Mouse (Mus musculus): ENCODE results near the gene Cnmd. TPM values are rescaled to one million over a fixed set of nuclear protein-coding genes. Genes with fewer than 3 reads are reported as not detected.

The Cnmd gene
- total RNA-seq (2015; ENCODE audit: low replicate concordance) (2.9 TPM in 1 of 2 replicates, not detected in the other), total RNA-seq (2017; ENCODE audit: low replicate concordance) (2.4 TPM in 1 of 2 replicates, not detected in the other)

DNA sequence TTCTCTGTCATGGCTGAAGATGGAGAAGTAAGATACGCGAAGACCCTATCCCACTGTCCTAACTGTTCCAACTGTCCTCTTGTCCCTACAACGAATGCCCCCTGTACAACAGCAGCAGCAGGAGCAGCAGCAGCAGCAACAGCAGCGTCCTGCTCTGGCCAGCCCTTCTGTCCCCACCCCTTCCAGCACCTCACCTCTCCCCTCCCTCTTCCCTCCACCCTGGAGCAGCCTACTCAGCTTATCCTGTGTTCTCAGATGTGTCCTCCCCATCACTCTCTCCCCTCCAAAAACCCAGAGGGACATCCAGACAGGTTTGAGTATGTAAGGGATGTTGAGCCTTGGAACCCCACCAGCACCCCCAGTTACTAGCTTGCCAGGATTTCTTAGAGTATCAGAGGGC lies at the start of gene Cnmd:
Gene Cnmd (minus strand): TSS at position 170 of the 400 bp plus-strand sequence.
- no peak for ATAC-seq (replicated peaks; ENCODE audit: low FRiP score, poor library complexity, severe bottlenecking)

DNA sequence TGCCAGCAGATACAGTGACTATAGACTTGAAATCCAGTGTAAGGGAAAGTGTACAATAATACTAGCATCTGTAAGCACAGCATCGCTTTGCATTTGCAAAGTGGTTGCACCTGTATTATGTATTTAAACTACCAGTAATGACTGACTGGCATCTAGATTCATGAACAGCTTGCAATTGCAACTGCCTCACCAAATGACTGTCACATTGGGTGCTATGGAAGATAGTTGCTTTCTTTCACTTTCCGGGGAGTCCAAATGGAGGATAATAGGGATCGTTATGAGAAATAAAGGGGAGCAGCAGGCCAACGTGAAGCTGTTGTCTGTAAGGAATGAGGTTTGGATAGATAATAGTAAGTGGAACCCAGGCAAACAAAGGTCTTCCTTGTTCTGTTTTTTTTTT lies 49.3 kb upstream of the Cnmd start:
- ATAC-seq (replicated peaks; ENCODE audit: low FRiP score, poor library complexity, severe bottlenecking), result no peak

- no peak for ATAC-seq (replicated peaks; ENCODE audit: low FRiP score, poor library complexity, severe bottlenecking)
Observed at GRCm38 (mm10) chr14:79703523-79704172, 41.7 kb upstream of the Cnmd start.

GRCm38 (mm10) chr14:79701606-79702005 lies 39.6 kb upstream of the Cnmd start:
- no peak for ATAC-seq (replicated peaks; ENCODE audit: low FRiP score, poor library complexity, severe bottlenecking)

DNA sequence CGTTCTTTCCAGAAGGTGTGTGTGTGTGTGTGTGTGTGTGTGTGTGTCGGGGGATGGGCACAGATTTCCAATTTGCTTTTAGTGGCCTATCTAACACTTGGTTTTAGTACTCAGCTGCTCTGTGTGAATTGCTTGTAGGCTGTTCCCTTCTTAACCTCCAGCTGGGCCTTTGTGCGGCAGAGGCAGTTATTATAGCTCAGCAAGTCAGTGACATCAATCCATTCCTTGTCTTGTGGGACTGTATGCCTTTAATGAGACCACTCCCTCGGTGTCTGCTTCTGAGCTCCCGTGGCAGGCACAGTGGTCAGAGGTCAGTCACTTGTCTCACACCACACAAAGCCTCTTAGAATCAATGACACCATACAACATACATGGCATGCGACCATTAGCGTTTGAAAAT lies 39.1 kb upstream of the Cnmd start:
- ATAC-seq (replicated peaks; ENCODE audit: low FRiP score, poor library complexity, severe bottlenecking), result no peak

DNA sequence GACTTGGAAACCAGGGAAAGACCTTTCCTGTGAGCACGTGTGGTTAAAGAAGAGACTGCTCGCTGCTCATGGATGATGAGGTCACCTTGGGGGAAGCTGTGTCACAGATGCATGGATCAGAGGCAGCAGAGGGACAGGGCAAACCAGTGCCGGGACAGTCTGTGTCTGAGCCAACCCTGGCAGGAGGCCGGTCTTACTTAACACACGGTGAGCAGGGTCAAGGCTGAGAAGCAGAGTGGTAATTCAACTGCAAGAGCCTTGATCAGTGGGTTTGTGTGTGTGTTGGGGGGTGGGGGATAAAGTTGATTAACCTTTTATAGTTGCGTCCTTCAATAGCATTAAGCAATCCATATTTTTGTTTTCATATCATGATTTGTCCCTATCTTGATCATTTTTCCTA lies 37.4 kb upstream of the Cnmd start:
- no peak for ATAC-seq (replicated peaks; ENCODE audit: low FRiP score, poor library complexity, severe bottlenecking)

DNA sequence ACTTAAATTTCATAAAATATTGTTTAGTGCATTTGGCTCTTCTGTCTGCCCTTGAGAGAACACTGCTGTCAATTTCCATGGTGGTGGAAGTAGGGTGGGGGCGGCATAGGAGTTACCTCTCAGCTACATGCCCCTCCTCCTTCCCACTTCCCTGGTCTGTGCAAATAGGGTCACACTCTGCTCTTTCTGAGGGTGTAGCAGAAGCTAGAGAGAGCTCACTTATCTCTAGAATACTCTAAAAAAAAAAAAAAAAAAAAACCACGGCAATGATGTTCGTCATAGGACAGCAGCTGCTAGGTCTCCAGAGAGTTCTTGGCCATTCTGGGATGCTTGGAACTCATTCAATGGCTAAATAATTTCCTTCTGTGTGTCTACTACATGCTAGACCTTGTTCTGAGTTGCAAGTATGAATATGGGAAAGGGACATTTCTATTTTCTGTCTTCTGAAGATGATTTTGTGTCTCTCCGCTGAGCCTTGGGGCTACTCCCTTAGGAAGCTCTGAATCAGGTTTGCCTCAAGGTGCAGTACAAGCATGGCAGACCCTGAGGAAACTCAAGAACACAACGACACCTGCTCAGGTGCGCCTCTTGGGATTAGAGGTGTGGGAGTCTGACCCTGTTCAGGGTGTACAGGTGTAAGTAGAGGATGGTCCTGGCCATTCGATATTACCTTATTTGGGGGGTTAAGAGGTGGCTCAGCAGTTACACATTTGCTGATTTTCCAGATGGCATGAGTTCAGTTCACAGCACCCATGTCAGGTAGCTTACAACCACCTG lies 28.3 kb upstream of the Cnmd start:
- ATAC-seq (replicated peaks; ENCODE audit: low FRiP score, poor library complexity, severe bottlenecking), result no peak

- ATAC-seq (replicated peaks; ENCODE audit: low FRiP score, poor library complexity, severe bottlenecking), result no peak
Observed at GRCm38 (mm10) chr14:79680652-79681051, 18.7 kb upstream of the Cnmd start.

- ATAC-seq (replicated peaks; ENCODE audit: low FRiP score, poor library complexity, severe bottlenecking), result no peak
Observed at GRCm38 (mm10) chr14:79677891-79678687, 16.1 kb upstream of the Cnmd start.

- ATAC-seq (replicated peaks; ENCODE audit: low FRiP score, poor library complexity, severe bottlenecking), result no peak
Observed at GRCm38 (mm10) chr14:79677108-79677753, 15.3 kb upstream of the Cnmd start.

DNA sequence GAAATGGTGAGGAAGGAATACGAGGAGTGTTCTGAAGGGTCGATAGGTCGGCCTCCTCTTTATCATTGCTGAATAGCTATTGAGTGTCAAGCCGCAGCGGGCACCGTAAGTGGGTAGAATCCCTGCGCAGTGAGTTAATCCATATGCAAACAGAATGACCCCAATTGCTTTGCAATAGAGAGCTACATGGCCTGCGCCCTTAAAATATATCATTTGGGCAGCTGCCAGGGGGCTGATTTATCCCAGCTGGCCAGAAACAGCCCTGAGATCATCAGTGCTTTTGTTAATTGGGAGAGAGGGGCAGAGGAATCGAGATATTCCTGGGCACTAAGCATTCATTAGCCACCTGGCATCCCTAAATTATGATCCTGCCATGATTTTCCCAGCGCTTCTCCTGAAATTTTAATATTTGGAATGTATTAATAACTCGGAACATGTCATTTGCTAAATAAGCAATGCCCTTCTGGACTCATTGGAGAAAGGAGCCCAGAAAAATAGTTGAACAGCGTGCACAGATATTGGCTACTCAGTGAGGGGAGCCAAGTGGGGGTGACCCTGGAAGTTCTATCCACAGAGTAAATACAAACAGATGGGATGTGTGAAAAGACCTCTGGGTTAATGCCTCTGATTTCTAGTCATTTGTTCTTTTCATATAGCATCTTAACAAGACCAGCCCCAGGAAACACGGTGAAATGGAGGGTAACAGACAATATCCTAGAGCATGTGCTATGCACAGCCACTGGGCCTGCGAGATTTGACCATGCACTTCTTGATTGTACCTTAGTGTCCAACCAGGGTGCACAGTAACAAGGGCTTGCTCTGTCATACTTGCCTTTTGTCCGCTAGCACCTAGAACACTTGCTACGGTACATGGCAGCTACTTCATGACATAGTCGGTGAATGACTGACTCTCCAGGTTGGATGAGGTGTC lies 11.4 kb upstream of the Cnmd start:
- no peak for ATAC-seq (replicated peaks; ENCODE audit: low FRiP score, poor library complexity, severe bottlenecking)

GRCm38 (mm10) chr14:79672567-79672966 lies 10.6 kb upstream of the Cnmd start:
- no peak for ATAC-seq (replicated peaks; ENCODE audit: low FRiP score, poor library complexity, severe bottlenecking)

- no peak for ATAC-seq (replicated peaks; ENCODE audit: low FRiP score, poor library complexity, severe bottlenecking)
Observed at GRCm38 (mm10) chr14:79671008-79671407, 9.0 kb upstream of the Cnmd start.

DNA sequence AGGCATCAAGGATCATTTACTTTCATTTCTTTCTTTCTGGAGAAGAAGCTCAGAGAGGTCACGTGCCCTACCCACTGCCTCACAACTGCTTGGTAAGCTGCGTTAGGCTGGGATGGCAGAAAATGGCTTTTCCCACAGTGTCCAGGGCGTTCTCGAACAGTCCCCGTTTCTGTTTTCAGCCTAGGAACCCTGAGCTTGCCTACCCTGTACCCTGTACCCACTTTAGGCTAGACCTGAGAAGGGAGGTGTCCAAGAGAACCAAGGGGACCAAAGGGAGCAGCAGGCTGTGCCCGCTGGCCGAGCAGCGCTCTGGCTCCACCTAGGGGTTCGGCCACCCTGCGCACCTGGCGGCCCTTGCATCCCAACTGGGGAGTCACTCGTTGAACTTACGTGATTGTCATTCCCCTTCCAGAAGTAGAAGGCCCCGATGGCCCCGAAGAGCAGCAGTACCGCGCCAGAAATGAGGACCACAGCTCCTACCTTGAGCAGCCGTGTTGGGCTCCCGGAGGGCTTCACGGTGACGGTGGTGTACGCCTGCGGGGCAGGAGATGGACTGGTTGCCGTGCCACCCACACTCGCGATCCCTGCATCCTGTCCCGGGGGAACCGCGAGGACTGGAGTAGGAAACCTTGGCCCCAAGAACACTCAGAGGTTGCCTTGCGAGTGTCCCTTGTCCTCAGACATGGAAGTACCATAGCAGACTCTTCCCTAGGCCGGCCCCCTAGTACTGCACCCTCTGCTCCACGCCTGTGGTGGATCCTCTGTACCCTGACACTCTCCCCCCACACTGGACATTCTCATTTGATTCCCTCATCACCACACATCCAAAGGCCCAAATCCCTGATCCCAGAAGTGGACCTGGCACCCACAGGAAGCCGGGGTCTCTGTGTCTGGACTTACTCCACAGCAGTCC lies 709 bp downstream of the Cnmd start:
- ATAC-seq (replicated peaks; ENCODE audit: low FRiP score, poor library complexity, severe bottlenecking), result peak; percentile 77

- ATAC-seq (replicated peaks; ENCODE audit: low FRiP score, poor library complexity, severe bottlenecking), result no peak
Observed at GRCm38 (mm10) chr14:79660467-79660866, 1.5 kb downstream of the Cnmd start.

DNA sequence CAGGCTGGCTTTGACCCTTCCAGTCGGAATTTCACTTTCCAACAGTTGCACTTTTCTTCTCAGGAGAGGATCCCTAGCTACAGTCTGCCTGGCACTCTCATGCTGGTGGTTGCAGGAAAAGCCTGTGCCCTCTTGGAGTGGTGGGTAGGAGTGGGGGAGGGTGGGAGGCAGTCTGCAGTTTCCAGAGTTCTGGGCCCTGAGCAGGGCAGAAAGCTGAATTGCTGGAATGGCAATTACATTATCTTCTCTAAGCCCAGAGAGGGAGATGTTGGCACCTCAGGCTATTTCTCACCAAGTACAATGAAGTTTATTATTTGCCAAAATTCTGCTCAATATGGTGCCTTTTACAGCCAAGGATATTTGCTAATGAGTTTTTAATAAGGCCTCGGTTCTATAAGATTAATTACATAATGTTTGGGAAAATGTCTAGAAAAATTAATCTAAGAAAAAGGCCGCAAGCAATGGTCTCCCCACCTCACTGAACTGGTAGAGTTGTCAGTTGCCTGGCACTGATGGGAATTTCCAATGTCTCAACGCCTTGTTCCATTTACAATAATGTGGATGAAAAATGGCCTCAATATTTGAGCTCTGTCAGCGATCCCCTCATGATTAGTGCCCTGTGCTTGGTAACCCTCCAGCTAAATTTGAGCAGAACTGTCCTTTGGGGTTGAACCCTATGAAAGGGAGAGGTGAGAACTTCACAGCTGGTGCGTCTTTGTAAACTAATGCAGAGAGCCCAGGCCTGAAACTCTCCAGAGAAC lies 3.0 kb downstream of the Cnmd start:
- ATAC-seq (replicated peaks; ENCODE audit: low FRiP score, poor library complexity, severe bottlenecking), result no peak

DNA sequence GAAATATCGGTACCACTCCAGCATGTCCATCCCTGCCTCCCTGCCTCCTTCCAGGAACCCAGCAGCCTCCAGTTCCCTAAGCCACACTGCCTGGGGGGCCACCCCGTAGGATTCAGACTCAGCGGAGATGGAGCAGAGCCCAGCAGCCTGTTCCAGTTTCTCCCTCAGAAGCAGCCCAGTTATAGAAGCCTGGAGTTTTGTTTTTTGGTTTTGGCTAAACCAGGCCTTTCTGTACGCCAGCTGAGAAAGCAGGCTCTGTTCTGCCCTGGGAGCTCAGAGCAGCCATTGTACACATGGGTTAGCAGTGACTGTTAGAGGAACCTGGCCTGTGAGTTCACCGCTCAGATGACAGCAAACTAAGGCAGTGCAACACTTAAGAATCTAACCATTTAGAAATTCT lies 3.7 kb downstream of the Cnmd start:
- no peak for ATAC-seq (replicated peaks; ENCODE audit: low FRiP score, poor library complexity, severe bottlenecking)
